11 mouse cellular contexts compared by ENCODE assay signal in genomic region chr10:96374293-96375069, GRCm38 (mm10).
DNase-seq lines count a peak whose midpoint lies in the region; ATAC-seq and TF ChIP-seq lines count a peak whose summit lies in the region.
"Had no signal": no experiment of that assay in that cellular context is flagged by ENCODE, and none has a peak within 500 bp of the region (broad histone marks: within the 10 kb centered on the region; RNA-seq: fewer than 3 reads in every experiment).

No protein-coding gene starts in this region.

- H3K27me3 ChIP-seq in heart, embryonic 16.5 days (ENCODE audit: control insufficient read depth, insufficient read depth, low read length) = no peaks in the 10 kb centered on the region
- H3K27me3 ChIP-seq in MEL (ENCODE audit: control insufficient read depth in 1 of 2, insufficient read depth in 2 of 2, low read length in 2 of 2) = no peaks in the 10 kb centered on the region
- no peaks in the 10 kb centered on the region for H3K27me3 ChIP-seq in liver, embryonic 16.5 days (ENCODE audit: control insufficient read depth, insufficient read depth, low read depth, low read length)
- no peaks in the 10 kb centered on the region for H3K27me3 ChIP-seq in hindbrain, embryonic 11.5 days (ENCODE audit: control insufficient read depth, insufficient read depth, low read length)
- H3K27me3 ChIP-seq in hindbrain, embryonic 16.5 days (replicated peaks; ENCODE audit: control insufficient read depth, insufficient read depth, low read length) = no peaks in the 10 kb centered on the region
- H3K27me3 ChIP-seq: embryonic facial prominence, embryonic 12.5 days had no signal

- no peaks in the 10 kb centered on the region for H3K79me2 ChIP-seq in MEL (ENCODE audit: control insufficient read depth, insufficient read depth, low read length, poor library complexity)

- no peak overlapping the region for H3K9ac ChIP-seq in heart, embryonic 16.5 days (ENCODE audit: low read length)
- no peak overlapping the region for H3K9ac ChIP-seq in MEL (ENCODE audit: control insufficient read depth, low read depth, low read length, poor library complexity, severe bottlenecking)
- no peak overlapping the region for H3K9ac ChIP-seq in liver, embryonic 16.5 days (ENCODE audit: low read depth, low read length)
- H3K9ac ChIP-seq in hindbrain, embryonic 11.5 days (ENCODE audit: low read depth, low read length) = no peak overlapping the region
- H3K9ac ChIP-seq in hindbrain, embryonic 16.5 days (ENCODE audit: low read depth, low read length) = no peak overlapping the region
- H3K9ac ChIP-seq: embryonic facial prominence, embryonic 12.5 days had no signal

- 77% methylated on average over 12 of the region's 12 CpGs for WGBS in heart, embryonic 16.5 days
- 29% methylated on average over 12 of the region's 12 CpGs for WGBS in liver, embryonic 16.5 days (ENCODE audit: insufficient replicate concordance)
- WGBS in hindbrain, embryonic 11.5 days = 81% methylated on average over 12 of the region's 12 CpGs
- WGBS in hindbrain, embryonic 16.5 days = 84% methylated on average over 12 of the region's 12 CpGs

- no peak for TF ChIP-seq RAD21 in MEL (IDR thresholded peaks at IDR 0.05; ENCODE audit: low read depth, low read length)

- TF ChIP-seq POLR2A in MEL (IDR thresholded peaks at IDR 0.05; ENCODE audit: control insufficient read depth in 1 of 2, insufficient read depth in 1 of 2, low read depth in 1 of 2, low read length in 2 of 2, poor library complexity in 1 of 2) = no peak

- no peaks in the 10 kb centered on the region for H3K36me3 ChIP-seq in heart, embryonic 16.5 days (ENCODE audit: control insufficient read depth, insufficient read depth)
- no peaks in the 10 kb centered on the region for H3K36me3 ChIP-seq in MEL (ENCODE audit: control insufficient read depth in 1 of 2, insufficient read depth in 2 of 2, low read length in 2 of 2)
- no peaks in the 10 kb centered on the region for H3K36me3 ChIP-seq in liver, embryonic 16.5 days (ENCODE audit: control insufficient read depth, insufficient read depth)
- no peaks in the 10 kb centered on the region for H3K36me3 ChIP-seq in hindbrain, embryonic 11.5 days (ENCODE audit: control insufficient read depth, insufficient read depth, low read length)
- no peaks in the 10 kb centered on the region for H3K36me3 ChIP-seq in hindbrain, embryonic 16.5 days (ENCODE audit: control insufficient read depth, insufficient read depth, low read length)
- H3K36me3 ChIP-seq: embryonic facial prominence, embryonic 12.5 days had no signal

- intact Hi-C loops in heart, postnatal 14 days (cut with DNase I) = no loop called here

- H3K4me1 ChIP-seq in heart, embryonic 16.5 days (ENCODE audit: control insufficient read depth, insufficient read depth, low read length) = peaks cover 4% of the 10 kb centered on the region; the same call in 1 of the 2 replicates
- H3K4me1 ChIP-seq in MEL (ENCODE audit: control insufficient read depth in 1 of 2, insufficient read depth in 2 of 2, low read length in 2 of 2) = no peaks in the 10 kb centered on the region
- no peaks in the 10 kb centered on the region for H3K4me1 ChIP-seq in liver, embryonic 16.5 days (ENCODE audit: control insufficient read depth, low read depth, low read length)
- H3K4me1 ChIP-seq in hindbrain, embryonic 11.5 days (replicated peaks; ENCODE audit: control insufficient read depth, insufficient read depth, low read length) = no peaks in the 10 kb centered on the region
- H3K4me1 ChIP-seq in hindbrain, embryonic 16.5 days (ENCODE audit: control insufficient read depth, insufficient read depth, low read depth, low read length) = no peaks in the 10 kb centered on the region

- H3K27ac ChIP-seq in heart, embryonic 16.5 days (ENCODE audit: low read length) = peak overlapping the region; percentile 4; the same call in 1 of the 2 replicates
- peak overlapping the region; percentile 12; the same call in 1 of the 2 replicates for H3K27ac ChIP-seq in MEL (ENCODE audit: control insufficient read depth, low read depth, low read length)
- peak overlapping the region; percentile 61 for H3K27ac ChIP-seq in liver, embryonic 16.5 days (ENCODE audit: low read length)
- H3K27ac ChIP-seq in hindbrain, embryonic 11.5 days (ENCODE audit: low read depth, low read length) = no peak overlapping the region
- no peak overlapping the region for H3K27ac ChIP-seq in hindbrain, embryonic 16.5 days (ENCODE audit: low read depth, low read length)
- H3K27ac ChIP-seq: embryonic facial prominence, embryonic 12.5 days; gastrocnemius, adult 2 months had no signal

- DNase-seq in heart, postnatal 14 days = no peak
- peak; percentile 3 for DNase-seq in MEL (ENCODE audit: low read depth, low spot score)
- DNase-seq in spleen, adult 12 weeks (ENCODE audit: low spot score) = peak; percentile 29
- no peak for DNase-seq in hindbrain, embryonic 11.5 days (ENCODE audit: low spot score)
- no peak for DNase-seq in adrenal gland, postnatal 36 days
- DNase-seq: gastrocnemius, adult 2 months had no signal

- H3K9me3 ChIP-seq in heart, embryonic 16.5 days (replicated peaks; ENCODE audit: control insufficient read depth, low read length) = no peaks in the 10 kb centered on the region
- H3K9me3 ChIP-seq in MEL (replicated peaks; ENCODE audit: insufficient read depth, low read length) = no peaks in the 10 kb centered on the region
- no peaks in the 10 kb centered on the region for H3K9me3 ChIP-seq in liver, embryonic 16.5 days (replicated peaks; ENCODE audit: control insufficient read depth, low read length)
- no peaks in the 10 kb centered on the region for H3K9me3 ChIP-seq in hindbrain, embryonic 11.5 days (ENCODE audit: control insufficient read depth, low read length)
- H3K9me3 ChIP-seq in hindbrain, embryonic 16.5 days (ENCODE audit: control insufficient read depth, low read length) = no peaks in the 10 kb centered on the region
- H3K9me3 ChIP-seq: embryonic facial prominence, embryonic 12.5 days had no signal

- TF ChIP-seq CTCF in MEL (IDR thresholded peaks at IDR 0.05 in 2 of 3, conservative IDR thresholded peaks at IDR 0.05 in 1 of 3; ENCODE audit: control insufficient read depth in 1 of 3, insufficient read depth in 1 of 3, low read depth in 2 of 3, low read length in 3 of 3, poor library complexity in 1 of 3, severe bottlenecking in 1 of 3) = no peak

- no peak overlapping the region for H3K4me3 ChIP-seq in heart, embryonic 16.5 days (ENCODE audit: low read length)
- no peak overlapping the region for H3K4me3 ChIP-seq in MEL (ENCODE audit: control insufficient read depth in 1 of 2, insufficient read depth in 1 of 2, low read depth in 2 of 2, low read length in 2 of 2)
- no peak overlapping the region for H3K4me3 ChIP-seq in liver, embryonic 16.5 days (ENCODE audit: low read depth, low read length)
- no peak overlapping the region for H3K4me3 ChIP-seq in hindbrain, embryonic 11.5 days (ENCODE audit: low read depth, low read length)
- no peak overlapping the region for H3K4me3 ChIP-seq in hindbrain, embryonic 16.5 days (ENCODE audit: low read length)
- H3K4me3 ChIP-seq: embryonic facial prominence, embryonic 12.5 days; gastrocnemius, adult 2 months had no signal

- ATAC-seq in heart, embryonic 16.5 days (replicated peaks; ENCODE audit: extremely low read depth, insufficient read depth, low FRiP score) = no peak
- ATAC-seq in liver, embryonic 16.5 days (ENCODE audit: low read depth) = 0 out of 2 replicates have a peak, but pooled peaks have one; percentile 27
- ATAC-seq in hindbrain, embryonic 11.5 days (ENCODE audit: low FRiP score) = no peak
- ATAC-seq in hindbrain, embryonic 16.5 days = no peak
- ATAC-seq: intestine, embryonic 16.5 days had no signal

- no peak for TF ChIP-seq EP300 in MEL (IDR thresholded peaks at IDR 0.05; ENCODE audit: low read depth in 1 of 2, low read length in 2 of 2)

- H3K4me2 ChIP-seq in heart, embryonic 16.5 days (ENCODE audit: low read depth, low read length) = no peak overlapping the region
- H3K4me2 ChIP-seq in liver, embryonic 16.5 days (ENCODE audit: low read depth, low read length) = no peak overlapping the region
- H3K4me2 ChIP-seq in hindbrain, embryonic 11.5 days (replicated peaks; ENCODE audit: low read depth, low read length) = no peak overlapping the region
- no peak overlapping the region for H3K4me2 ChIP-seq in hindbrain, embryonic 16.5 days (ENCODE audit: low read length)
- H3K4me2 ChIP-seq: embryonic facial prominence, embryonic 12.5 days had no signal

TF ChIP-seq in MEL, 35 proteins besides CTCF, POLR2A, EP300 and RAD21:
- TF ChIP-seq CHD2 (IDR thresholded peaks at IDR 0.05; ENCODE audit: low read length) (no peak), KAT2A (conservative IDR thresholded peaks at IDR 0.05; ENCODE audit: low read depth, low read length) (no peak), USF1 (IDR thresholded peaks at IDR 0.05; ENCODE audit: low read depth, low read length) (no peak), ZKSCAN1 (IDR thresholded peaks at IDR 0.05; ENCODE audit: low read depth, low read length) (no peak), POLR2AphosphoS2 (IDR thresholded peaks at IDR 0.05; ENCODE audit: low read length) (no peak), ZNF384 (IDR thresholded peaks at IDR 0.05; ENCODE audit: low read depth, low read length) (no peak)

Comparison
In these comparisons a context has a peak if more than half of its experiments do, and no peak if none do; other contexts are left out.
1. H3K27ac ChIP-seq: peak in heart, embryonic 16.5 days (single experiment), MEL (single experiment) and liver, embryonic 16.5 days (single experiment); none in hindbrain, embryonic 11.5 days (single experiment) and hindbrain, embryonic 16.5 days (single experiment).
2. DNase-seq: peak in MEL (single experiment) and spleen, adult 12 weeks (single experiment); none in heart, postnatal 14 days (0 of 2), hindbrain, embryonic 11.5 days (single experiment) and adrenal gland, postnatal 36 days (0 of 2).